Mouse (Mus musculus): ENCODE measurements at regions not wholly inside any gene's neighbourhood (a gene's known extent, or its start where the extent isn't known, plus 50 kb on each side); places are given as distances from the start of the nearest gene placed in this dataset.

GRCm38 (mm10) chr15:96867701-96868100, 168.2 kb upstream of the Slc38a2 start:
- TF ChIP-seq CTCF (IDR thresholded peaks at IDR 0.05): no peak
- 78% methylated on average over 7 of the region's 7 CpGs for WGBS

GRCm38 (mm10) chr15:96865932-96866331, 166.4 kb upstream of the Slc38a2 start:
- H3K36me3 ChIP-seq (ENCODE audit: insufficient read depth, low read length): no peaks in the 10 kb centered on the region
- no peak for DNase-seq (ENCODE audit: low spot score)
- no peaks in the 10 kb centered on the region for H3K9me3 ChIP-seq (ENCODE audit: low read length)
- ATAC-seq (ENCODE audit: low FRiP score): no peak
- H3K27ac ChIP-seq (ENCODE audit: low read depth, low read length): no peak overlapping the region
- H3K4me2 ChIP-seq (ENCODE audit: low read depth, low read length, poor library complexity, severe bottlenecking): no peak overlapping the region
- 95% methylated on average over 7 of the region's 7 CpGs for WGBS
- H3K4me3 ChIP-seq (ENCODE audit: low read depth, low read length): no peak overlapping the region
- H3K9ac ChIP-seq (replicated peaks; ENCODE audit: low read length, poor library complexity, severe bottlenecking): no peak overlapping the region
- no peaks in the 10 kb centered on the region for H3K4me1 ChIP-seq (ENCODE audit: insufficient read depth, low read length)
- no peak for TF ChIP-seq CTCF (IDR thresholded peaks at IDR 0.05)
- H3K27me3 ChIP-seq (ENCODE audit: insufficient read depth, low read length): no peaks in the 10 kb centered on the region

More at GRCm38 (mm10) chr15:96867701-96868100, 168.2 kb upstream of the Slc38a2 start:
- H3K27me3 ChIP-seq (ENCODE audit: insufficient read depth, low read length): no peaks in the 10 kb centered on the region
- H3K4me2 ChIP-seq (ENCODE audit: low read depth, low read length, poor library complexity, severe bottlenecking): no peak overlapping the region
- no peak overlapping the region for H3K27ac ChIP-seq (ENCODE audit: low read depth, low read length)
- no peaks in the 10 kb centered on the region for H3K4me1 ChIP-seq (ENCODE audit: insufficient read depth, low read length)
- H3K36me3 ChIP-seq (ENCODE audit: insufficient read depth, low read length): no peaks in the 10 kb centered on the region
- no peaks in the 10 kb centered on the region for H3K9me3 ChIP-seq (ENCODE audit: low read length)
- H3K9ac ChIP-seq (replicated peaks; ENCODE audit: low read length, poor library complexity, severe bottlenecking): no peak overlapping the region
- ATAC-seq (ENCODE audit: low FRiP score) (no peak), DNase-seq (ENCODE audit: low spot score) (no peak)
- no peak overlapping the region for H3K4me3 ChIP-seq (ENCODE audit: low read depth, low read length)

GRCm38 (mm10) chr15:96857709-96858108, 158.2 kb upstream of the Slc38a2 start:
- DNase-seq (ENCODE audit: low spot score) (no peak), ATAC-seq (ENCODE audit: low FRiP score) (no peak)
- Histone ChIP-seq H3K36me3 (ENCODE audit: insufficient read depth, low read length) (no peaks in the 10 kb centered on the region), H3K27ac (ENCODE audit: low read depth, low read length) (no peak overlapping the region), H3K27me3 (ENCODE audit: insufficient read depth, low read length) (no peaks in the 10 kb centered on the region), H3K4me2 (ENCODE audit: low read depth, low read length, poor library complexity, severe bottlenecking) (no peak overlapping the region), H3K9ac (replicated peaks; ENCODE audit: low read length, poor library complexity, severe bottlenecking) (no peak overlapping the region), H3K4me1 (ENCODE audit: insufficient read depth, low read length) (no peaks in the 10 kb centered on the region), H3K4me3 (ENCODE audit: low read depth, low read length) (no peak overlapping the region), H3K9me3 (ENCODE audit: low read length) (no peaks in the 10 kb centered on the region)
- no peak for TF ChIP-seq CTCF (IDR thresholded peaks at IDR 0.05)
- 72% methylated on average over 3 of the region's 3 CpGs for WGBS

- Histone ChIP-seq H3K36me3 (ENCODE audit: insufficient read depth, low read length) (no peaks in the 10 kb centered on the region), H3K4me1 (ENCODE audit: insufficient read depth, low read length) (no peaks in the 10 kb centered on the region), H3K4me3 (ENCODE audit: low read depth, low read length) (no peak overlapping the region), H3K9me3 (ENCODE audit: low read length) (no peaks in the 10 kb centered on the region), H3K27me3 (ENCODE audit: insufficient read depth, low read length) (no peaks in the 10 kb centered on the region), H3K27ac (ENCODE audit: low read depth, low read length) (no peak overlapping the region), H3K4me2 (ENCODE audit: low read depth, low read length, poor library complexity, severe bottlenecking) (no peak overlapping the region), H3K9ac (replicated peaks; ENCODE audit: low read length, poor library complexity, severe bottlenecking) (no peak overlapping the region)
- TF ChIP-seq CTCF (IDR thresholded peaks at IDR 0.05): no peak
- DNase-seq (ENCODE audit: low spot score) (no peak), ATAC-seq (ENCODE audit: low FRiP score) (no peak)
- 83% methylated on average over 21 of the region's 21 CpGs for WGBS
Observed at GRCm38 (mm10) chr15:96851970-96852768, 152.6 kb upstream of the Slc38a2 start.

- Histone ChIP-seq H3K27ac (ENCODE audit: low read depth, low read length) (no peak overlapping the region), H3K27me3 (ENCODE audit: insufficient read depth, low read length) (no peaks in the 10 kb centered on the region), H3K9me3 (ENCODE audit: low read length) (no peaks in the 10 kb centered on the region), H3K36me3 (ENCODE audit: insufficient read depth, low read length) (no peaks in the 10 kb centered on the region), H3K4me1 (ENCODE audit: insufficient read depth, low read length) (no peaks in the 10 kb centered on the region), H3K4me2 (ENCODE audit: low read depth, low read length, poor library complexity, severe bottlenecking) (no peak overlapping the region), H3K9ac (replicated peaks; ENCODE audit: low read length, poor library complexity, severe bottlenecking) (no peak overlapping the region), H3K4me3 (ENCODE audit: low read depth, low read length) (no peak overlapping the region)
- WGBS: 86% methylated on average over 2 of the region's 2 CpGs
- ATAC-seq (ENCODE audit: low FRiP score) (no peak), DNase-seq (ENCODE audit: low spot score) (no peak)
- peak; percentile 49 for TF ChIP-seq CTCF (IDR thresholded peaks at IDR 0.05)
Observed at GRCm38 (mm10) chr15:96848150-96848549, 148.6 kb upstream of the Slc38a2 start.

GRCm38 (mm10) chr15:96845221-96845620, 145.7 kb upstream of the Slc38a2 start:
- Histone ChIP-seq H3K4me1 (ENCODE audit: insufficient read depth, low read length) (no peaks in the 10 kb centered on the region), H3K27me3 (ENCODE audit: insufficient read depth, low read length) (no peaks in the 10 kb centered on the region), H3K9me3 (ENCODE audit: low read length) (no peaks in the 10 kb centered on the region), H3K4me2 (ENCODE audit: low read depth, low read length, poor library complexity, severe bottlenecking) (no peak overlapping the region), H3K27ac (ENCODE audit: low read depth, low read length) (no peak overlapping the region), H3K36me3 (ENCODE audit: insufficient read depth, low read length) (no peaks in the 10 kb centered on the region), H3K4me3 (ENCODE audit: low read depth, low read length) (no peak overlapping the region), H3K9ac (replicated peaks; ENCODE audit: low read length, poor library complexity, severe bottlenecking) (no peak overlapping the region)
- TF ChIP-seq CTCF (IDR thresholded peaks at IDR 0.05): no peak
- 89% methylated on average over 6 of the region's 6 CpGs for WGBS
- ATAC-seq (ENCODE audit: low FRiP score) (no peak), DNase-seq (ENCODE audit: low spot score) (no peak)
